Mouse (Mus musculus) inflammation-experienced regulatory T-cells, adult 16 weeks (primary cell): ENCODE results near the gene B3galt4. TPM values are rescaled to one million over a fixed set of nuclear protein-coding genes. Genes with fewer than 3 reads are reported as not detected.

Experiments
- polyA plus RNA-seq: library from polyadenylated mRNA; unstranded; fragments of 100-300 nt; shearing (Covaris generic); gene quantifications from one replicate; pipeline ENCODE4 v1.2.1, GENCODE M21; 2017

B3galt4 gene
- polyA plus RNA-seq, result 34.8 TPM

GRCm38 (mm10) chr17:33951021-33951946 is at the start of gene B3galt4:
B3galt4 (minus strand) TSS chr17:33951488.

DNA sequence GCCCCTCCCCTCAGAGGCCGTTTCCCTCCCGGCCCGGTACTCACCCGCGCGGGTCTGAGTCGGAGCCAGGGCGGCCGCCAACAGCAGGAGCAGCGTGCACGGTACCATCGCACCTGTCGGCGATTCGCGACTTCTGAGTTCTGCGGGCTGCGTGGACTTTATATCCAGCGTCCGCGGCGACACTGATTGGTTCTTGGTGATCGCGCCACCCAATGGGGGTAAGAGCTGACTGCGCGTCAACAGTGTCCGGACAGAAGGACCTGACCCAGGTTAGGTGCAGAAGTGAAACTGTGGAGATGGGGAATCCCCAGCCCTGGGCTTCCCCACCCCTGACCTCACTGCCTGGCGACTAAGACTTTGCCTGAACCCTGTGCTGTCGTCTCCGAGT is 48.9 kb upstream of the B3galt4 start, which contains the start of gene H2-K1:
Gene H2-K1, minus strand, starts transcription at position 198 of the 388 bp plus-strand sequence.

DNA sequence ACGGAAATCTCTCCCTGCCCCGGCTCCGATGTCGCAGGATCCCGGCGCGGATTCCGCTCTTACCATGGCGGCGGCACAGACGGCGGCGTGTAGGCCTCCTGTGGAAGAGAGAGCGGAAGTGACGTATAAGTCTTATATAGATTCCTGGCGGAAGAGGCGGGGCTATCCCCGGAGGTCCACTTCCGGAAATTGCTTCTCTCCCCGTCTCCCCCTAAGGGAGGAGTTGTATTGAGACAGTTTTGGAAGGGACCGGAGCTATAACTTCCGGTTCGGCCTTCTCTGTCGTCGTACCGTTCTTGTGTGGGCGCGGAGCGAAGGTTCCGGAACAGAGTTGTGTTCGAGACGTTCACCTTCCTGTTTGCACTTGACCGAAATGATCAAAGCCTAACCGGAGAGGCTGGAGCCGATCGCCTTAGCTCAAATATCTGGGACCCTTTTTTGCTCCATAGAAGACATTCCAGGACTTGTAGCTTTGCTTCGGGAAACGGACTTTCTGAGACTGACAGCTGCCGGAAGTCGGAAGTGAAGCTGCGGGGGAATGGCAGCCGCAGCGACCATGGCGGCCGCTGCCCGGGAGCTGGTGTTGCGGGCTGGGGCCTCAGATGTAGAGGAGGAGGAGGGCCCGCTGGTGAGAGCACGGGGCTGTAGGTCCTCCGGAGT is 4.4 kb upstream of the B3galt4 start, which contains the start of the genes Vps52 and Rps18:
Gene Vps52, plus strand, starts transcription at position 258 of the 660 bp plus-strand sequence.
Gene Rps18, minus strand, starts transcription at position 447 of the 660 bp plus-strand sequence.

GRCm38 (mm10) chr17:33940206-33940805 is 11.0 kb downstream of the B3galt4 start, which contains the start of the genes Pfdn6 and Wdr46:
Pfdn6 (minus strand) TSS chr17:33940343.
Wdr46 (plus strand) TSS chr17:33940660.

GRCm38 (mm10) chr17:33929371-33930279 is 21.7 kb downstream of the B3galt4 start, which contains the start of gene Rgl2:
Rgl2 (plus strand) TSS chr17:33929543.

GRCm38 (mm10) chr17:33915671-33916250 is 35.5 kb downstream of the B3galt4 start, which contains the start of the genes Tapbp and Zbtb22:
Tapbp (plus strand) TSS chr17:33915899.
Zbtb22 (plus strand) TSS chr17:33915904.

DNA sequence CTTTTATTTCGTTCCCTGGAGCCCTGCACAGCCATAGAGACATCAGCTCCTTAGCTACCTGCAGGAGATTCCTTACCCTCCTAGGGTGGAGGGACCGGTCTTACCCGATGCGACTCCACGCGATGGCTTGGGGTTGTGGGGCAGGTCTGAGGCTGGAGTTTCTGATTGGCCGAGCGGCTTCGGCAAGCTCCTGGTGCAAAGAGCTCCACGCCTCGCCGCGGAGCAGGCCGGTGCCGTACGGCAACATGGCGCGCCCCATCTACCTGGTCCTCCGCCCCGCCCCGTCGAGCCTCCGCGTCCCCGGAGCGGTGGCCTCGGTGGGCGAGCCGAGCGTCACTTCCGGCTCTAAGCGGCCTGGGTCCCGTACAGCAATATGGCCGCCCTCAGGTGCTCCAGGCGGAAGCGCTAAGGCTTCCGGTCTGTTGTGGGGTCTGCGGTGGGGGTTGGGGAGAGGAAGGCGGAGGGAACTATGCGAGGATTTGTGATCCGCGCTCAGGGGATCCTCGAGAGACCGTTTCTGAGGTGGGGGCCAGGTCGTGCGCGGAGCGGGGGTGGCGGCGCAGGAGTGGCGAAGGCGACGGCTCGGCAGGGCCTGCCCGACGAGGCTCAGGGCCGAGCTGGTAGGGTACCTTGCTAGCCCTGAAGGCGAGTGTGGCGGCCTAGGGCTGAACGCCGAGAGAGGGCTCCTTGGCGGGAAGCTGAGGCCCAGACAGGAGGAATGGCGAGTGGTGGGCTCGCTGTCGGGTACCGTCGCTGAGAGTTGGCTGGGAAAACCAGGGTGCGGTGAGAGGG is 42.0 kb downstream of the B3galt4 start, which contains the start of gene Daxx:
Gene Daxx, plus strand, starts transcription at position 338 of the 792 bp plus-strand sequence.

GRCm38 (mm10) chr17:33904835-33905234 is 46.5 kb downstream of the B3galt4 start, which contains the start of gene Platr17:
Platr17 (plus strand) TSS chr17:33905135.

Other genes with a start within 250 kb of the B3galt4 start
- 68.9 TPM for gene March2, start 232.8 kb downstream of the B3galt4 start, polyA plus RNA-seq
- gene Rab11b, start 191.0 kb downstream of the B3galt4 start, polyA plus RNA-seq, result 317 TPM
- gene Angptl4, start 169.7 kb downstream of the B3galt4 start, polyA plus RNA-seq, result 6.5 TPM
- 4.7 TPM for gene Kank3, start 141.0 kb downstream of the B3galt4 start, polyA plus RNA-seq
- 865 TPM for gene Rps28, start 126.9 kb downstream of the B3galt4 start, polyA plus RNA-seq
- gene Ndufa7, start 126.9 kb downstream of the B3galt4 start, polyA plus RNA-seq, result 364 TPM
- gene Cd320, start 108.4 kb downstream of the B3galt4 start, polyA plus RNA-seq, result 35.5 TPM
- gene Gm7029, start 77.7 kb downstream of the B3galt4 start, polyA plus RNA-seq, result not detected
- gene Kifc1, start 60.8 kb downstream of the B3galt4 start, polyA plus RNA-seq, result 3.7 TPM
- 3.8 TPM for gene Platr17, start 46.4 kb downstream of the B3galt4 start, polyA plus RNA-seq
- gene Daxx, start 42.1 kb downstream of the B3galt4 start, polyA plus RNA-seq, result 134 TPM
- gene Tapbp, start 35.6 kb downstream of the B3galt4 start, polyA plus RNA-seq, result 751 TPM
- 22.8 TPM for gene Zbtb22, start 35.6 kb downstream of the B3galt4 start, polyA plus RNA-seq
- gene Rgl2, start 21.9 kb downstream of the B3galt4 start, polyA plus RNA-seq, result 165 TPM
- 132 TPM for gene Pfdn6, start 11.1 kb downstream of the B3galt4 start, polyA plus RNA-seq
- gene Wdr46, start 10.8 kb downstream of the B3galt4 start, polyA plus RNA-seq, result 64.9 TPM
- 96.8 TPM for gene Vps52, start 4.3 kb upstream of the B3galt4 start, polyA plus RNA-seq
- gene Rps18, start 4.5 kb upstream of the B3galt4 start, polyA plus RNA-seq, result 2,339 TPM
- gene H2-K1, start 48.9 kb upstream of the B3galt4 start, polyA plus RNA-seq, result 13,592 TPM
- gene Ring1, start 73.2 kb upstream of the B3galt4 start, polyA plus RNA-seq, result 24.7 TPM
- gene H2-Ke6, start 76.6 kb upstream of the B3galt4 start, polyA plus RNA-seq, result 47.8 TPM
- gene Slc39a7, start 80.2 kb upstream of the B3galt4 start, polyA plus RNA-seq, result 165 TPM
- gene Rxrb, start 80.3 kb upstream of the B3galt4 start, polyA plus RNA-seq, result 25.2 TPM
- 3.0 TPM for gene Col11a2, start 87.9 kb upstream of the B3galt4 start, polyA plus RNA-seq
- gene H2-Oa, start 140.9 kb upstream of the B3galt4 start, polyA plus RNA-seq, result 41.7 TPM
- 118 TPM for gene H2-DMa, start 168.1 kb upstream of the B3galt4 start, polyA plus RNA-seq
- 172 TPM for gene Brd2, start 171.1 kb upstream of the B3galt4 start, polyA plus RNA-seq
- gene H2-DMb2, start 191.8 kb upstream of the B3galt4 start, polyA plus RNA-seq, result 8.5 TPM
- gene H2-DMb1, start 201.6 kb upstream of the B3galt4 start, polyA plus RNA-seq, result 7.1 TPM
- gene Tap1, start 236.1 kb upstream of the B3galt4 start, polyA plus RNA-seq, result 543 TPM
- 552 TPM for gene Psmb9, start 236.3 kb upstream of the B3galt4 start, polyA plus RNA-seq
- 1,460 TPM for gene Psmb8, start 246.2 kb upstream of the B3galt4 start, polyA plus RNA-seq